Mouse (Mus musculus) stomach, embryonic 15.5 days (tissue): ENCODE data around the gene Mog. TPM values are rescaled to one million over a fixed set of nuclear protein-coding genes. Genes with fewer than 3 reads are reported as not detected.
A peak's percentile ranks its signal among the peaks of the same experiment; 100 is the strongest.
"Not testable (repeated sequence)": the region's sequence is repeated elsewhere in the genome, so short reads cannot be mapped to it uniquely, and the experiment has no call there.

Experiments used
- ATAC-seq: fragments of 200-750 bp; cut with Nextera tagmentation; 2 replicates; pipeline ENCODE4 v1.8.0; 2017; ENCODE audit warnings: low read depth, moderate number of reproducible peaks, moderate TSS enrichment; ENCODE audit not compliant: insufficient read depth, low FRiP score
- H3K27ac ChIP-seq: fragments of 300-500 bp; sonication (generic); 2 replicates; pipeline ENCODE4 v1.5.1; 2015; ENCODE audit warnings: mild to moderate bottlenecking, inconsistent platforms
- H3K27me3 ChIP-seq: fragments of 300-500 bp; sonication (generic); replicated peaks from 2 replicates; pipeline ENCODE4 v1.6.1; 2015; ENCODE audit warnings: inconsistent platforms
- H3K36me3 ChIP-seq: fragments of 300-500 bp; sonication (generic); 2 replicates; pipeline ENCODE4 v1.6.1; 2015; ENCODE audit warnings: inconsistent platforms
- H3K4me1 ChIP-seq: fragments of 300-500 bp; sonication (generic); 2 replicates; pipeline ENCODE4 v1.6.1; 2015; ENCODE audit warnings: inconsistent platforms
- H3K4me2 ChIP-seq: fragments of 300-500 bp; sonication (generic); 2 replicates; pipeline ENCODE4 v1.6.1; 2015; ENCODE audit warnings: mild to moderate bottlenecking, inconsistent platforms
- H3K4me3 ChIP-seq: fragments of 300-500 bp; sonication (generic); replicated peaks from 2 replicates; pipeline ENCODE4 v1.5.1; 2015; ENCODE audit warnings: inconsistent platforms
- H3K9ac ChIP-seq: fragments of 300-500 bp; sonication (generic); 2 replicates; pipeline ENCODE4 v1.6.1; 2015; ENCODE audit warnings: inconsistent platforms
- H3K9me3 ChIP-seq: fragments of 300-500 bp; sonication (generic); 2 replicates; pipeline ENCODE4 v1.6.1; 2016; ENCODE audit warnings: inconsistent platforms
- WGBS: fragments of 180-500 bp; shearing (Covaris S2); methylation state at CpG from one replicate; pipeline ENCODE4 v1.1.7; 2015; 5-methylcytosine and 5-hydroxymethylcytosine counted together
- polyA plus RNA-seq: library from polyadenylated mRNA; unstranded; fragments of >200 nt; fragmentation: Nextera tagmentation; extraction: Ambion mirVana; gene quantifications from 2 replicates; pipeline ENCODE4 v1.2.1, GENCODE M21; 2015

The Mog gene
- polyA plus RNA-seq, 1 experiment from 2014 or later: 0.10 TPM

- Histone ChIP-seq H3K4me2 (no peak overlapping the region), H3K27ac (no peak overlapping the region), H3K36me3 (peaks cover 11% of the 10 kb centered on the region; the same call in 1 of the 2 replicates), H3K9me3 (no peaks in the 10 kb centered on the region), H3K27me3 (no peaks in the 10 kb centered on the region), H3K9ac (no peak overlapping the region), H3K4me1 (peaks cover 3% of the 10 kb centered on the region; the same call in 1 of the 2 replicates), H3K4me3 (no peak overlapping the region)
- 90% methylated on average over 6 of the region's 6 CpGs for WGBS
- no peak for ATAC-seq
Observed at GRCm38 (mm10) chr17:37008161-37008560, 15.0 kb downstream of the Mog start.

DNA sequence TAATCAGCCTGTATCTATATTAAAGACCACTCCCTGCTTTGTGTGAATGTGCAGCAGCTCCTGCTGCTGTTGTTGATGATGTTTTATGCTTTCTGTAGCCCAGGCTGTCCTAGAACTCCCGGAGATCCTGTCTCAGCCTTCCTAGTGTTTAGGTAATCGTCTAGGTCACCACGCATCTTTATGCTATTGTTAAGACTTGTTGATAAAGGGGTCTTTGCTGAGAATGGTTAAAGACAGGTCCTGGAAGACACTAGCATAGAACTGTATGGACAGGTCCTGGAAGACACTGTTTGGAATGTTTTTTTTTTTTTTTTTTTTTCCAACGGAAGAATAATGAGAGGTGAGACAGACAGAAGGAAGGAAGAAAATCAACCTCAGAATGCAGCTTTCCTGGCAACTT lies 19.8 kb downstream of the Mog start:
- H3K4me2 ChIP-seq: peak overlapping the region; percentile 93
- H3K4me1 ChIP-seq: peaks cover 5% of the 10 kb centered on the region; the same call in 1 of the 2 replicates
- no peak for ATAC-seq
- H3K4me3 ChIP-seq: peak overlapping the region; percentile 66
- H3K27me3 ChIP-seq: no peaks in the 10 kb centered on the region
- H3K27ac ChIP-seq: peak overlapping the region; percentile 88; the same call in 1 of the 2 replicates
- H3K9ac ChIP-seq: peak overlapping the region; percentile 85
- WGBS: 24% methylated on average over 4 of the region's 4 CpGs
- H3K36me3 ChIP-seq: peaks cover 5% of the 10 kb centered on the region; the same call in 1 of the 2 replicates
- H3K9me3 ChIP-seq: no peaks in the 10 kb centered on the region

GRCm38 (mm10) chr17:37002364-37003330 lies 20.6 kb downstream of the Mog start:
- H3K4me3 ChIP-seq: peak overlapping the region; percentile 66
- peak; percentile 80 for ATAC-seq
- 1% methylated on average over 49 of the region's 49 CpGs for WGBS

DNA sequence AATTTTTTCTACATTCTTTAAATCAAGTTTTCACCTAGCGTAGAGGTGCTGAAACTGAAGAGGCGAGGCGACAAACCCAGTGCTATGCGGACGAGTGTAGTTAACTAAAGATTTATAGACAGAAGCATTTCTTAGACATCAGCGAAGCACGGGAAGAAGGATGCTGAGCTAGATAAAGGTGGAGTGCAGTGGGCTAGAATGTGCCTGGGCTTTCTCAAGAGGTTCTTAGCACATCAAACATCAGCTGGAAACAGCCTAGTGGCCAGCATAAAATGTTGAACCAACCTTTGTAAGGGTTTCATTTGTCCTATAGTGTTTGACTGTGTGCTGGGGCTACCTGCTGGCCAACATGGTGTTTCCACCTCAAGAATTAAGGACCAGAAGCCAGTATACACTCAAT lies 22.3 kb downstream of the Mog start, which contains the start of gene Zfp57:
Gene Zfp57 (plus strand): TSS at position 301 of the 400 bp plus-strand sequence.
- no peak within 1 kb of the TSS for H3K9ac ChIP-seq
- 88% methylated on average over 7 of the region's 7 CpGs for WGBS
- H3K27me3 ChIP-seq: no peaks in the 10 kb centered on the region
- H3K9me3 ChIP-seq: no peaks in the 10 kb centered on the region
- ATAC-seq: no peak
- H3K4me3 ChIP-seq: peak within 1 kb of the TSS; percentile 66
- peak within 1 kb of the TSS; percentile 93 for H3K4me2 ChIP-seq
- no peaks in the 10 kb centered on the region for H3K36me3 ChIP-seq
- peaks cover 5% of the 10 kb centered on the region; the same call in 1 of the 2 replicates for H3K4me1 ChIP-seq
- H3K27ac ChIP-seq: no peak within 1 kb of the TSS

More at GRCm38 (mm10) chr17:37002364-37003330, 20.6 kb downstream of the Mog start:
- H3K9ac ChIP-seq: peak overlapping the region; percentile 85
- H3K36me3 ChIP-seq: peaks cover 5% of the 10 kb centered on the region; the same call in 1 of the 2 replicates
- peak overlapping the region; percentile 93 for H3K4me2 ChIP-seq
- H3K9me3 ChIP-seq: no peaks in the 10 kb centered on the region
- peaks cover 5% of the 10 kb centered on the region; the same call in 1 of the 2 replicates for H3K4me1 ChIP-seq
- H3K27me3 ChIP-seq: no peaks in the 10 kb centered on the region
- peak overlapping the region; percentile 88 for H3K27ac ChIP-seq

- Histone ChIP-seq H3K4me3 (no peak overlapping the region), H3K9me3 (no peaks in the 10 kb centered on the region), H3K27me3 (no peaks in the 10 kb centered on the region), H3K4me1 (peaks cover 5% of the 10 kb centered on the region; the same call in 1 of the 2 replicates), H3K9ac (no peak overlapping the region), H3K4me2 (no peak overlapping the region), H3K27ac (no peak overlapping the region), H3K36me3 (no peaks in the 10 kb centered on the region)
- ATAC-seq: no peak
- WGBS: 58% methylated on average over 2 of the region's 2 CpGs
Observed at GRCm38 (mm10) chr17:36998477-36998876, 24.7 kb downstream of the Mog start.

- H3K36me3 ChIP-seq: no peaks in the 10 kb centered on the region
- no peaks in the 10 kb centered on the region for H3K27me3 ChIP-seq
- no peak overlapping the region for H3K4me2 ChIP-seq
- no peak for ATAC-seq
- H3K4me1 ChIP-seq: no peaks in the 10 kb centered on the region
- no peak overlapping the region for H3K4me3 ChIP-seq
- 21% methylated on average over 7 of the region's 7 CpGs for WGBS
- no peaks in the 10 kb centered on the region for H3K9me3 ChIP-seq
- H3K9ac ChIP-seq: no peak overlapping the region
- H3K27ac ChIP-seq: no peak overlapping the region
Observed at GRCm38 (mm10) chr17:36997033-36997735, 26.0 kb downstream of the Mog start.

GRCm38 (mm10) chr17:36995448-36995847 lies 27.8 kb downstream of the Mog start:
- H3K4me3 ChIP-seq: no peak overlapping the region
- H3K4me2 ChIP-seq: no peak overlapping the region
- no peaks in the 10 kb centered on the region for H3K9me3 ChIP-seq
- no peaks in the 10 kb centered on the region for H3K36me3 ChIP-seq
- H3K27me3 ChIP-seq: no peaks in the 10 kb centered on the region
- no peaks in the 10 kb centered on the region for H3K4me1 ChIP-seq
- no peak for ATAC-seq
- WGBS: 48% methylated on average over 3 of the region's 3 CpGs
- H3K27ac ChIP-seq: no peak overlapping the region
- H3K9ac ChIP-seq: no peak overlapping the region

DNA sequence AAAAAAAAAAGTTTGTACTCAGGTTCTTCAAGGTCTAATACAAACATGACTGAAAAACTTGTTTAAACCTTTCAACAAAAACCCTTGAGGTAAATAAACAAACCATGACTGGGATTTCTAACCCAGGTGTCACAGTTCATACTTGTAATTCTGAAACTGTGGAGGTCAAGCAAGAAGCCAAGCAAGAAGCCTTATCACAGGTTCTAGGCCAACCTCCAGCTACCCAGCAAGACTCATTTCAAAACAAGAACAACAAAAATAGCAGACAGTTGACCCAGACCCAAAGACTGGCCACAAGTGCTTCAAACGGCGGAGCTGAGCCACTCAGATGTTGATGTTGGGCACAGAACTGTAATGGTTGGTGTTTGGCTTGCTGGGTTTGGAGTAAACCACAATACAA lies 28.7 kb downstream of the Mog start:
- Histone ChIP-seq H3K4me3 (no peak overlapping the region), H3K9me3 (no peaks in the 10 kb centered on the region), H3K9ac (no peak overlapping the region), H3K27me3 (peaks cover under 1% of the 10 kb centered on the region; the same call in 1 of the 2 replicates), H3K4me2 (no peak overlapping the region), H3K27ac (no peak overlapping the region), H3K36me3 (no peaks in the 10 kb centered on the region), H3K4me1 (no peaks in the 10 kb centered on the region)
- no peak for ATAC-seq
- WGBS: 93% methylated on average over 2 of the region's 2 CpGs

DNA sequence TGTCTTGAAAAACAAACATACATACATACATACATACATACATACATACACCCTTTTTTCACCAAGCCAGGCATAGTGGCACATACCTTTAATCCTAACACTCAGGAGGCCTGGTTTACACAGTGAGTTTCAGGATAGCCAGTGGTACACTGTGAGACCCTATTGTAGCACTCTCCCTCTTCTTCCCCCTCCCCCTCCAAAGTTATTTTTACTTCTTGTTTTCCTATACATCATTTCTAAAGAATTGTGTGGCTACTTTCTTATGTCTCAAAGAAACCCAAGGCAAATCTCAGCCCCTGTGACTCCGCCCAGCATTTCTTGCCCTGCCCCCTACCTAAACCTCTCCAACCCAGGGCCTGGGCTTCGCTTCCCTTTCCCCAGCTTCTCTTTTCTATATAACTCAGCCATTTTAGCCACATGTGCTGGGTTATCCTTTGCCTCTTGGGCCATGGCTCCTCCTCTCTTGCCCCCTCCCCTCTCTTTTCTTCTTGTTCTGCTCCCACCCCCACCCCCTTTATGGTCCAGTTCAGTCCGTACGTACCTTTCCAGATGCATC lies 29.4 kb downstream of the Mog start:
- WGBS: 90% methylated on average over 4 of the region's 4 CpGs

DNA sequence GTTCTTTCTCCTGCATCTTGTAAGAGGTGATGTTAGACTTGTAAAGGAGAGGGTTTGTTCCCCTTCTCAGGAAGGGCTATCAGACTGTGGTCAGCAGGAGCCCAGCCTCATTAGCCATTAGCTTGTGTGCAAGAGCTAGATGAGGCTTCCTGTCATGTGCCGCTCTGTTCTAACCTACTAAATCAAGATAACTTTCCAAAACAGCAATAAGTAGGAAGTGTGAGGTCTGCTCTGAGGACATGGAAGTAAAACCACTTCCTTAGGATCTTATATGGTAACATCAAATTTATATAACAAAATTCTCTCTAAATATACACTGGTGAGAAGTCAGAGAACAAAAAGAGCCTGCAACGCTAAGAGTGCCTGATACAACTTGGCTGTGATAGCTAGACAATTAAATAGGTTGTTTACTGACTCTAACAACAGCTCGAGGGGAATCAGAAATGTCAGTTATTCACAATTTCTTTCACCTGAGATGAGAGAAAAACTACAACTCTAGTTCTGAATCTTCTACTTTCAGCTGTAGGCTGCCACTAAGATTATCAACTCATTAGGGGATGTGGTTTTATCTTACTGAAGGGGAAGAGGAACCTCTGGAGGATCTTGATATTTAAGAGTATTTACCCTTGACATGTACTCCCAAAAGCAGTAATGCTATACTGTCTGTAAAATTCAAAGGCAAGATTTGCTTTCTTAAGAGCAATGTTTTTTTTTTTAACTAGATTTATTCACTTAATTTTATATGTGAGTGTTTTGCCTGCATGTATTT lies 30.7 kb downstream of the Mog start:
- no peak overlapping the region for H3K27ac ChIP-seq
- H3K4me1 ChIP-seq: no peaks in the 10 kb centered on the region
- H3K36me3 ChIP-seq: no peaks in the 10 kb centered on the region
- H3K4me2 ChIP-seq: no peak overlapping the region
- no peak for ATAC-seq
- no peaks in the 10 kb centered on the region for H3K9me3 ChIP-seq
- 65% methylated on average over 3 of the region's 3 CpGs for WGBS
- H3K9ac ChIP-seq: no peak overlapping the region
- no peak overlapping the region for H3K4me3 ChIP-seq
- peaks cover 13% of the 10 kb centered on the region; the same call in 1 of the 2 replicates for H3K27me3 ChIP-seq

More for the DNA sequence above, 29.4 kb downstream of the Mog start:
- no peak for ATAC-seq
- H3K4me3 ChIP-seq: no peak overlapping the region
- no peaks in the 10 kb centered on the region for H3K9me3 ChIP-seq
- no peak overlapping the region for H3K27ac ChIP-seq
- H3K4me2 ChIP-seq: no peak overlapping the region
- H3K4me1 ChIP-seq: no peaks in the 10 kb centered on the region
- H3K36me3 ChIP-seq: no peaks in the 10 kb centered on the region
- no peak overlapping the region for H3K9ac ChIP-seq
- peaks cover 5% of the 10 kb centered on the region; the same call in 1 of the 2 replicates for H3K27me3 ChIP-seq

DNA sequence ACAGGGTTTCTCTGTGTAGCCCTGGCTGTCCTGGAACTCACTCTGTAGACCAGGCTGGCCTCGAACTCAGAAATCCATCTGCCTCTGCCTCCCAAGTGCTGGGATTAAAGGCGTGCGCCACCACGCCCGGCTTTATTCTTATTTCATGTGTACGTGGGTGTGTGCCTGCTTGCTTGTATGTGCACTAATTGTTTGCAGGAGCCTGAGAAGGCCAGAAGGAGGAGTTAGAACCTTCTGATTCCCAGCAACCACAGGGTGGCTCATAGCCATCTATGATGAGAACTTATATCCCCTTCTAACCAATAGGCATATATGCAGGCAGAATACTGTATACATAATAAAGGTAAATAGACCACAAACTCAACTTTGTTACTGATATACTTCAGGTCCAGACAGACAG lies 32.6 kb downstream of the Mog start:
- not testable (repeated sequence) for ATAC-seq, H3K4me3 ChIP-seq, H3K27ac ChIP-seq, H3K9me3 ChIP-seq, H3K4me2 ChIP-seq, H3K4me1 ChIP-seq, H3K9ac ChIP-seq, H3K36me3 ChIP-seq
- H3K27me3 ChIP-seq: peaks cover 18% of the 10 kb centered on the region; the same call in 1 of the 2 replicates
- WGBS: 87% methylated on average over 6 of the region's 6 CpGs
